Mouse (Mus musculus): ENCODE results near the gene 4931409K22Rik.

Gene 4931409K22Rik

GRCm38 (mm10) chr5:24556709-24557108, at the start of gene 4931409K22Rik:
4931409K22Rik (minus strand) TSS chr5:24556809.
- no peak for DNase-seq (ENCODE audit: low spot score in 2 of 2)

DNA sequence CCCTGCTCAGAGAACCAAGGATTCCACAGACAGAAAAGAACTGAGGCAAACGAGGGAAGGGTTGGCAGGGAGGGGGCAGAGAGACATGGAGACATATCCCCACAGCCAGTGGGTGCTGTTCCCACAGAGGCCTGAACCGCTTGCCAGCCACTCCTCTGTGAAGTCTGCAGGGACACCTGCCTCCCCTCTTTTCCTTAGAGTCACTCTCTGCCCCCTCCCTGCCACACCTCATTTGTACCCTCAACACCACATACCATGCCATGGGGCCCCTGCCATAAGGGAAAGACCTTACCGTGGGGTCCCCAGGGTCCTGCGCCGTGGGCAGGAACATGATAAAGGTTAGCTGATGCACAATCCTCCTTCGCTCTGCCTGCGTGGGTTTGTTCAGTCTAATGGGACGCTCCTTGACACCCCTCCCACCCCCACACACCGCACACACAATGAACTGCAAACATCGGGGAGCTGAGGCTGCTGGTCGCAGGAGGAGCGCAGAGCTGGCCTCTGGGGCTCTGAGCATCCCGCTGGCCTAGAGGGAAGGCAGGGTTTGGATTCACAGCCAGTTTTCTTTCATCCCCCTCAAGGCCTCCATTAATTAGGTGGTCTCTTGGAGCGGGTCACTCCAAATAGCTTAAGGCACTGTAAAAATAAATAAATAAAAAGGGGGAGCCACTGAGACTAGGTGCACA, 49.5 kb upstream of the 4931409K22Rik start:
- DNase-seq (ENCODE audit: low spot score in 2 of 2): no peak

GRCm38 (mm10) chr5:24605321-24605979, 48.8 kb upstream of the 4931409K22Rik start:
- DNase-seq (ENCODE audit: low spot score in 2 of 2): no peak

DNA sequence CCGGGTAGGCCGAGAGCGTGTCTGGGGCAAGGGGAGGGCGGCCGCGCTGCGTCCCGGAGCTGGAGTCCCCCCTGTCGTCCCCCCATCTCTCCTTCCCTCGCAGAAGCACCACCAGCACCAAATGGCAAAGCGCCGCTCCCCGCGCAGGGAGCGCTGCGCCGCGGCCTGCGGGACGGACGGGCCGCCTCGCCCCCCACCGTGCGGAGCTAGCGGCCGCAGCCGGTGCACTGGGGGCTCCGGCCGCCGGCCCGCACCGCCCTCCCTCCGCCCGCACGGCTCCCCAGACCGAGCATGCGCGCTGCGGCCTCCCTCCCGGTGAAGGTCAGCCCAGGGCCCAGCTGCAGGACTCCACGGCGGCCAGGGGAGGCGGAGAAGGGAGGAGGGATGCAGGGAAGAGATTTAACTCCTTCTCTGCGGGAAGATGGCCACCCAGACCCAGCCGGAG, 48.1 kb upstream of the 4931409K22Rik start:
- peak; percentile 92 to 93 for DNase-seq (ENCODE audit: low spot score in 2 of 2)

- no peak for DNase-seq (ENCODE audit: low spot score in 2 of 2)
Measured at GRCm38 (mm10) chr5:24604080-24604655, 47.6 kb upstream of the 4931409K22Rik start.

DNA sequence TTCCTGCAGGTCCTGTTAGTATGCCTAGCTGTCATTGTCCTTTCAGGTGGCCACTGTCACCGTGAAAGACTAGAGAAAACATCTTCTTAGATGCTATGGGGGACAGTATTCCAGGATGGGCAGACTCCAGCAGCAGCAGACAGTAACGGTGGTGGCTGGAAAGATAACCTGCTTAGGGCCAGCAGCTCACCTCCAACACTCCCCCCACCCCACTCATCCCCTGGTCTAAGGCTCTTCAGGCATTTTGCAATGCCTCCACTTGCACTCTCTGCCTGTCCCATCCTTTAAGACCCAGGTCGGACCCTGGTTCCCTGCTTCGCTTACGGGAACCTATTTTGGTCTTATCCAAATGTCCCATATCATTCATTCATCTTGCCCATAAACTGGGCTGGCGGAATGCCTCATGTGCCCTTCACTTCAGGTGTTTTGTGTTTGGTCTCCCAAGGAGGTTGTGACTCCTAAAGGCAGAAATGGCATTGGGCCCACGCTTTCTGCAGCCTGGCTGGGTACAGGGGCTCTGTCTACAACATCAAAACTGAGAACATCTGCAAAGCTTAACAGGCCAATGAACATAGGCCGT, 46.9 kb upstream of the 4931409K22Rik start:
- DNase-seq (ENCODE audit: low spot score in 2 of 2): no peak

GRCm38 (mm10) chr5:24602751-24603343, 46.2 kb upstream of the 4931409K22Rik start:
- DNase-seq (ENCODE audit: low spot score in 2 of 2): peak; percentile 94

- peak; percentile 80 to 82 for DNase-seq (ENCODE audit: low spot score in 2 of 2)
Measured at GRCm38 (mm10) chr5:24601911-24602750, 45.5 kb upstream of the 4931409K22Rik start.

DNA sequence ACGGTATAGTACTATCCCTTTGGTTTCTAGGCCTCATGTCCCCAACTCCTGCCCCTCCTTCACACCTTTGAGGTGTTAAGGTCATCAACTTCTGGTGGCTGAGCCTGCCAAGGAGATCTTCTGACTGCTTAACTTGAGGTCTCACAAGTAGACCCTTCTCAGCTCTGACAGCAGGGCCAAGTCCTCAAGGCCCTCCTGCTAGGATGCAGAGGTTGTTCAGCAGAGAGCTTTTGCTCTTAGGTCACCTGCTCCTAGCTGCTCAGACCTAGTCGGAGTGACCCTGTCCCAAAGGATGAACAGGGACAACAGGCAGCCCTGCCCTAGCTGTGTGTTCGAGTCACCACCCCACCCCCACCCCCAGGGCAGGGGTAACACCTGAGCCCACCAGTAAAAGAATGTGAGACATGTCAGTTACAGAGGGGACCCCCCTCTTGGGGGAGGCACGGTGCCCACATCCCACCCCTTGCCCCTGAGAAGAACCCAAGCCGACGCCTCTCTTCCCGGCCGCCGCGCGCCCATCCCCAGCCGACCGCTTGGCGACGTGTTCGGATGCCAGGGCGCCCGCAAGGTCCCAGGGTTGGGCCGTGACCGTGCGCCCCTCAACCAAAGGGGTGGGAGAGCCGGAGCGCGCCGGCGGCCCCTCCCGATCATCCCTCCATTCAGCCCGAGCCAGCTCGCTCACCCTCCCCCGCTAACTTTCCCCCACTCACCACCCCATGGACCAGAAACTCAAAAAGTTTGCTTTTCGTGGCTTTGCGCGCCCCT, 44.6 kb upstream of the 4931409K22Rik start:
- DNase-seq (ENCODE audit: low spot score in 2 of 2): peak in 1 of 2 experiments; percentile 28

DNA sequence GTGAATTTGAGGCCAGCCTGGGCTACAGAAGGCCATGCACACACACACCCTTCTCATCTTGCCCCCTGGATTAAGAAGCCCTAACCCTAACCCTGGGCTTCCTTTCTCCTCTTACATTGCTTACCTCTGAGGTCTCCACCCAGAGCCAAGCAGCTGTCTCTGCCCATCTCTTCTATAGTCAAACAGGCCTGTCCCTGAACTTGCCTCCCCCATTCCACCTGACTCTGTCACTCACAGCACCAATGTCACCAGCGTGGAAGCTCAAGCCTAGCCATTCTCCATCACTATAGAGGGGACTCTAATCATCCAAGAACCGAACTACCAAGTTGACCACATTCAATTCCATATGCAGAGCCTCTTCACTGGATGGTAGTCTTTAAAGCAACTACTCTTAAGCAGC, 43.6 kb upstream of the 4931409K22Rik start:
- DNase-seq (ENCODE audit: low spot score in 2 of 2): no peak

DNA sequence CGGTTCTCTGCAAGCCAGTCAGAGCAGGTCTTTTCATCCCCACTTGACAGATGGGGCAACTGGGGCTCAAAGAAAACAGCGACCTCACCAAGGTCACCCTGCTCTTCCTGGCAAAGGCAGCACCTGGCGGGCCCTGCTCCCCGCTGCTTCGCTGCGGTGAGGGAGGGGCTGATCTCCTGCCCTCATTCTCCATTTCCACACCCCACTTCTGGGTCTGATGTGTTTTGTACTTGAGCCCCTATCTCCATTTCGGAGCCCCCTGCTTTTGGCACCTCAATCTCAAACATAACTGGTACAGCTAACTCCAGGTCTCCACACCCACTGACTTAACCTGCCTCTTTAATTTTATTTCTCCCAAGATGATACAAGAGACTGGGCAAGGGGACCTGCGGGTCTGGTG, 42.5 kb upstream of the 4931409K22Rik start:
- DNase-seq (ENCODE audit: low spot score in 2 of 2): no peak

DNA sequence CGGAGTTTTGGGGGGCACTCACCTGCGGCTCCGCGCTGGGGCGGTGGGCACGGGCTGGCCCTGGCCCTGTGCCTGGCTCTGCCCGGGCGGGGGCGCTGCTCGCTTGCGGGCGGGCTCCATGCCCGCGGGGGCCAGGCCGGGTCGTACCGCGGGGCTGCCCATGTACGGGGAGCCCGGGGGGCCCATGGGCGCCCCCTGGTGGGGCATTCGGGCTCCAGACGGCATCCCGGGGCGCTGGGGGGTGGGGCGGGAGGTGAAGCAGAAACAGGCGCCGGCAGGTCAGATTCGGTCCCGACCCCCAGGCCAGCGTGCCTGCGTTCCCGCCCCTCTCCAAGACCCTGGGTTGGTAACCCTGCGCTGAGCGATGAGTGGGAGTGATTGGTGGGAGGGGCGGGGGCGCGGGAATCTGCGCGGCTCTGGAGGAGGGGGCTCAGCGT, 42.0 kb upstream of the 4931409K22Rik start:
- DNase-seq (ENCODE audit: low spot score in 2 of 2): peak; percentile 60 to 62

- DNase-seq (ENCODE audit: low spot score in 2 of 2): no peak
Measured at GRCm38 (mm10) chr5:24597901-24598569, 41.4 kb upstream of the 4931409K22Rik start.

GRCm38 (mm10) chr5:24597221-24597728, 40.7 kb upstream of the 4931409K22Rik start:
- DNase-seq (ENCODE audit: low spot score in 2 of 2): peak; percentile 63 to 82

DNA sequence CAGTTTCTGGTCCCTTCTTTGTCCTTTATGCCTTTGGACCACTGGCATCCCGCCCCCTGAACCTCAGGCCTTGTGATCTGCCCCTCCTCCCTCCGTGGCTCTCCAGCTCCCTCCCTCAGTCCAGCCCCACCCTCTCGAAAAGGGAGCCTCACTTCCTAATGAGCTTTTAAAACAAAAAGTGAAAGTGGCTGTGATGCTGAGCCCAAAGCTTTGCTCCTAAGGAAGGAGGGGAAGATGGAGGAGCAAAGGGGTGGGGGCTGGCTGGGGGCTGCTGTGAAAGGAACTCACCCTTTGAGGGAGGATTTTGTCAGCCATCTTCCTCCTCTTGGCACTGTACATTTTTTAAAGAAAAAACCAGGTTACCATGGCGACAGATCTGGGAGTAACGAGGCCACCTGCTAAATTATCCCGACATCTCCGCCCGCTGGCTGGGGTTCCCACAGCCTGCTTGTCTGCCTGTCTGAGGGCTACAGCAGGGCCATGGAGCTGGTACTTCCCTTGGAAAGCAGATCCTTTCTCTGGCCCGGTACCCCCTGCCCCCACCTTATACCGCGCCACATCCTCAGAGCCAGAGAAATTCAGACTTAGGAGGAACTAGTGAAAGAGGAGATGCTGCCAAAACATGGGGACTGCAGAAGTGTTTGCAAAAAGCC, 40.0 kb upstream of the 4931409K22Rik start:
- DNase-seq (ENCODE audit: low spot score in 2 of 2): peak; percentile 57 to 71

DNA sequence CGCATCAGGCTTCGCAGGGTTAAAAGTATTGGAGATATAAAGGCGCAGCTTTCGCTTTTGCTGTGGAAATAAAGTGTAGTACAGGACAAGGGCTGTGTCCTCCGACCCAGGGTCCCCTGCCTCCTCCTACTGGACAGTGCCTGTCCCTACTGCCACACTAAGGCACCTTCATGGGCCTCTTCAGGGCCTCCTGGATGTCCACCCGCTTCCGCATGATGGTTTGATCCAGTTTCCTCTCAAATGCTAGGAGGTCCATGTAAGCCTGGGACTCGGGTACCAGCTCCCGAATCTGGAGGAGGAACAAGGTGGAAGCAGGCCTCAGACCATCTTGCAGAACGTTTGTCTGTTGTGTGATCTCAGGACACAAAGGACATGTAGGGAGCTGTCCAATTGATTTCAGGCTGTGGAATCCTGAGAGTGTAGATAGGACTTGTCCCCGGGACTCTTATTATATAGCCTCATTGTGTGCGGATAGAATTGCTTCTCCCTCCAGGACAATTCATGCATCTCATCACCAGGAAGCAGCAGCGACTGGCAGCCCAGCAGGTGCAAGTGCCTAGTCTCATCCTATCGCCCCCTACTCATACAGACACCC, 39.3 kb upstream of the 4931409K22Rik start:
- no peak for DNase-seq (ENCODE audit: low spot score in 2 of 2)

DNA sequence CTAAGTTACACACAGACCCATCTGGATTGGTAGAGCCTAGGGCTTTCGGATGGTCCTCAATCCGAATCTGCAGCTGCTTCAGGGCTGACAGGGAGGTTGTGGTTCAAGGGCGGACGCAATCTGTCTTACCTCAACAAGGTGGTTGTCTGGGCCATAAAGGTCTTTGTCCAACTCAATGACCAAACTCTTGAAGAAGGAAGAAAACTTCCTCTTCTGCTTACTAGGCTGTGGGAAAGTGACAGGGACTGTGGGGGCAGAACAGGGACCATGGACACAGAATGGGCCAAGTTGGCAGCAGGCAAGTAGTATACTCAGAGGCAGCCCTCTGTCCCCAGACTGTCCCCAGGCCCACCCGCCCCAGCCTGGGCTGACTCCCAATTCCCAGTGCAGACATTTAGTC, 38.7 kb upstream of the 4931409K22Rik start:
- DNase-seq (ENCODE audit: low spot score in 2 of 2): no peak

- no peak for DNase-seq (ENCODE audit: low spot score in 2 of 2)
Measured at GRCm38 (mm10) chr5:24594346-24594745, 37.7 kb upstream of the 4931409K22Rik start.

DNA sequence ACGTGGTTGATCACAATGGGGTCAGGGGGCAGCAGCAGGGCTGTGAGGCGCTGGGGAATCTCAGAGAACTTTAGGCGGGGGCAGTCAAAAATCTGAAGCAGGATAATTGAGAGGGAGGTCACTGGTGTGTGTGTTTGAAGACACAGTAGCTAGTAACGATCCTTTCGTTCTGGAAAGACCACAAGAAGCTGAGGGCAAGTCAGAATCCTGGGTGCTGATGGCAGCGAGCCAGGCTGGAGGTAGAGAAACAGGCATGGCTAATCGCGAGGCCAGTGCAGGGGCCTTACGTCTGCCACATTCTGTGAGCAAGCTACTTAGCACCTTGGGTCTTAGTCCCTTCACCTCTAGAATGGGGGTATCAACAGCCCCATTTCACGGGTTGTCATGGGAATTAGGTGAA, 37.3 kb upstream of the 4931409K22Rik start:
- DNase-seq (ENCODE audit: low spot score in 2 of 2): no peak
